Mouse (Mus musculus): Measurements from ENCODE around the gene Pawr. TPM values are rescaled to one million over a fixed set of nuclear protein-coding genes. Genes with fewer than 3 reads are reported as not detected.
"Not testable (repeated sequence)": the region's sequence is repeated elsewhere in the genome, so short reads cannot be mapped to it uniquely, and the experiment has no call there.

Pawr gene
- polyA plus RNA-seq, 1 experiment from 2014 or later = 4.6 TPM

DNA sequence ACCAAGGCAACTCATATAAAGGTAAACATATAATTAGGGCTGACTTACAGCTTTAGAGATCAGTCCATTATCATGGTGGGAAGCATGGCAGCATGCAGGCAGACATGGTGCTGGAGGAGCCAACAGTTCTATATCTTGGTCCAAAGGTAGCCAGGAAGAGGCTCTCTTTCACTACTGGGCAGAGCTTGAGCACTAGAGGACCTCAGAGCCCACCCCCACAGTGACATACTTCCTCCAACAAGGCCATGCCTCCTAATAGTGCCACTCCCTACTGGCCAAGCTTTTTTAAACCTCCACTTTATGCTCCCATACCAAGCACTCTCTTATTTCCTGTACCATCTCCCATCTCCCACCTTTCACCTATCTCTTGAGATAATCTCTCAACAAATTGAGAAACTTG lies 11.8 kb downstream of the Pawr start:
- Histone ChIP-seq H3K9ac (no peak overlapping the region), H3K4me1 (replicated peaks) (peaks cover 4% of the 10 kb centered on the region; the same call in 1 of the 2 replicates), H3K9me3 (peaks cover 5% of the 10 kb centered on the region; the same call in 1 of the 2 replicates), H3K27me3 (no peaks in the 10 kb centered on the region), H3K4me2 (no peak overlapping the region), H3K27ac (no peak overlapping the region), H3K4me3 (no peak overlapping the region), H3K36me3 (no peaks in the 10 kb centered on the region)
- no peak for ATAC-seq (ENCODE audit: low FRiP score)

- Histone ChIP-seq H3K9me3 (peaks cover 5% of the 10 kb centered on the region; the same call in 1 of the 2 replicates), H3K9ac (no peak overlapping the region), H3K4me2 (no peak overlapping the region), H3K27me3 (no peaks in the 10 kb centered on the region), H3K4me1 (replicated peaks) (no peaks in the 10 kb centered on the region), H3K27ac (no peak overlapping the region), H3K4me3 (no peak overlapping the region), H3K36me3 (no peaks in the 10 kb centered on the region)
- no peak for ATAC-seq (ENCODE audit: low FRiP score)
- 92% methylated on average over 9 of the region's 9 CpGs for WGBS
Measured at GRCm38 (mm10) chr10:108345123-108345522, 13.2 kb downstream of the Pawr start.

DNA sequence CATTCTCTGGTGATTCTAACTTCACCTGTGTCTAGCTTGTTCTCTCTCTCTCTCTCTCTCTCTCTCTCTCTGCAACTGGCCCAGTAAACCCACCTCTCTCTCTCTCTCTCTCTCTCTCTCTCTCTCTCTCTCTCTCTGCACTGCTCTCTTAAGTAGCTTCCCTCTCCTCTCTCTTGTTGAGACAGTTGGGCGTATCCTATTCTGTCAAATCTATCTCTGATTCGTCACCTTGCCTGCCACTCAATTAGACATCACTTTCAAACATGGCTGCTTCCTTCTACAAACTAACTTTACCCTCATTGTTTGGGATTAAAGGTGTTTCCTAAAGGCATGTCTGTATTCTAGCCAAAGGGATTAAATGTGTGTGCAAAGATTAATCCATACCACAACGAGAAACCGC lies 14.4 kb downstream of the Pawr start:
- 95% methylated on average over 4 of the region's 4 CpGs for WGBS
- not testable (repeated sequence) for ATAC-seq (ENCODE audit: low FRiP score)

DNA sequence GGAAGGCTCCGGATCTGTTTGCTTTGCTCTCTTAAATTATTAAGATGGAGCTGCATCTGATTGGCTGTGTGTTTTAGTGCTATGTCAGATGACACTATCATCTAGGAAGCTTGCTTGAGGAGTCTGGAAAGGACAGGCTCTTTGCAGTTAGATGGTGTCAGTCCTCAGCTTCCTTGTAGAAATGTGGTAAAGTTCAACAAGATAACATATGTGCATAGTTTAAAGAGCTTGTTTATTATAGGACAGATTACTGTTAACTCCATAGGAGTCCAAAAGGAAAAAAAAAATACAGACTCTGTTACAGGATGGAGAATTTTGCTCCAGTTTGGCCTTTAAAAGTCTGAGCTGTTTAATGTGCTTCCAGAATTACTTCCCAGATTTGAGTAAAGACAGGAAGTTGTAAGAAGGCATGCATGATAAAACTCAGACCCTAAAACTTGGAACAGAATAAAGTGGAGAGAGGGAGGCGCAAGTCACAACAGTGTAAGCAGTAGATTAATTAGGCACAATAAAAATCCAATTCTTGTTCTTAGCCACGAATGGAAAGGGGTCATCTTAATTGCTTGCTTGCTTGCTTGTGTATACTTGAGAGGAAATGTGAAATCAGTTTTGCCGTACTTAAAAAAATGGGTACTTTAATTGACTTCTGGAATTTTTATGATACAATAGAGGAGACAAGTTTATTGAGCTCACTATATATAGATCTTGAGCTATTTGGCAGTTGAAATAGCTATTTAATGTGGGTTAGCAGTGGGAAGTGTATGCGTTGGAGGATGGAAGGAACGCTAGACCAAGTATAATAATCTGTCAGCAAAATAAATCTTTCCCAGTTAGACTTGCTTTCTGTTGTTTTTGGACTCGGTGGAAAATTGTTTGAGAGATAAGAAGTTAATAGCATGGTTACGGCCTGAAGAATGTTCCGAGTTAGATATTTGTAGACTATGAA lies 18.5 kb downstream of the Pawr start:
- no peaks in the 10 kb centered on the region for H3K27me3 ChIP-seq
- H3K4me1 ChIP-seq (replicated peaks) = peaks cover 7% of the 10 kb centered on the region; the same call in 1 of the 2 replicates
- 81% methylated on average over 9 of the region's 9 CpGs for WGBS
- no peak overlapping the region for H3K9ac ChIP-seq
- no peaks in the 10 kb centered on the region for H3K36me3 ChIP-seq
- H3K27ac ChIP-seq = no peak overlapping the region
- no peak overlapping the region for H3K4me3 ChIP-seq
- ATAC-seq (ENCODE audit: low FRiP score) = no peak
- no peak overlapping the region for H3K4me2 ChIP-seq
- H3K9me3 ChIP-seq = peaks cover 5% of the 10 kb centered on the region; the same call in 1 of the 2 replicates

More for the DNA sequence above, 14.4 kb downstream of the Pawr start:
- H3K4me2 ChIP-seq; H3K4me1 ChIP-seq (replicated peaks); H3K27me3 ChIP-seq; H3K9ac ChIP-seq; H3K27ac ChIP-seq; H3K4me3 ChIP-seq; H3K36me3 ChIP-seq; H3K9me3 ChIP-seq: not testable (repeated sequence)

DNA sequence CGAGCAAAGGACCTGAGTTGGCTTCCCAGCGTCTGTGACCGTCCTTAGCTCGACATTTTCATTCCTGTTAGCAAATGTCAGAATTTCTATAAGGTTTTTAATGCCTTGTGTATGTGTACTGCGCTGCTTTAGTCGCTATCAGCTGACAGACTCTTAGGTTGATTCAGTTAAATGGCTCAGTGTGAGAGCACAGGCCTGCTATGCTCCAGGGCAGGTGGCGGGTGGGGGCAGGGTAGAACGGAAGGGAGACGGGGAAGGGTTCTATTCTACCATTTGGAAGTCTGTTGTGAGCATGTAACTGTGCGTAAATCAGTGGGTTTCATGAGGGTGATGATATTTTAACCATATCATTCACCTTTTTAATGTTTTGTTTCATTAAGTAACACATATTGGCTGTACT lies 21.0 kb downstream of the Pawr start:
- ATAC-seq (ENCODE audit: low FRiP score) = no peak
- no peak overlapping the region for H3K27ac ChIP-seq
- no peaks in the 10 kb centered on the region for H3K9me3 ChIP-seq
- 84% methylated on average over 10 of the region's 10 CpGs for WGBS
- H3K9ac ChIP-seq = no peak overlapping the region
- no peaks in the 10 kb centered on the region for H3K36me3 ChIP-seq
- no peak overlapping the region for H3K4me3 ChIP-seq
- no peaks in the 10 kb centered on the region for H3K27me3 ChIP-seq
- H3K4me2 ChIP-seq = no peak overlapping the region
- peaks cover 7% of the 10 kb centered on the region; the same call in 1 of the 2 replicates for H3K4me1 ChIP-seq (replicated peaks)

DNA sequence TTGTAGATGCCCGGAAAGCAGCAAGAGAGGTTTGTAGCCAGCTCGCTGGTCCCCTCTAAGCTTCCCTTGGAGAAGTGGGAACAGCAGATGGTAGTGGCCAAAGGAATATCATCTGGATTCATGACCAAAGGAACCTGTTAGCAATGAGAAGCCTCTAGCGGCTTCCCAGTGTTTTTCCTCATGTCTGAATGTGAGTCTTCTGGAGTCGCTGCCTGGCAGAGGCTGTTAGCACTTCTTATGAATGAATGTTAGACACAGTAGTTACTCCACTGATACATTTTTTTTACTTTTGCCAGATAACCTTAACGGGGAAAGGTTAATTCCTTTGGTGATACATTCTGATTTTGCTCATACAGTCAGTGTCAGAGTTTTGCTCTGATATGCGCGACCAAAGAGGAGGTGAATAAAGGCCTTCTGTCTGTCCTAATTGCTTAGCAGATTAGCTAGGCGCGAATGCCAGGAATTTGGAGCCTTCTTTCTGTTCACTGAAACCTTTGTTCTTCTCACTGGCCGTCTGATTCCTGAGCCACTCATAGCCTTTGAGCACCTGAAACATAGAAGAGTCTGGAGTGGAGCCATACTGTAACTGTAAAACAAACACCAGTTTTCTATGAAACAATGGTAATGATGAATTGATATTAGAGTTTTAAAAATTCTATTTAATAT lies 22.9 kb downstream of the Pawr start:
- 45% methylated on average over 10 of the region's 10 CpGs for WGBS
- H3K36me3 ChIP-seq = no peaks in the 10 kb centered on the region
- ATAC-seq (ENCODE audit: low FRiP score) = no peak
- H3K4me1 ChIP-seq (replicated peaks) = peaks cover 7% of the 10 kb centered on the region; the same call in 1 of the 2 replicates
- H3K4me3 ChIP-seq = no peak overlapping the region
- no peak overlapping the region for H3K4me2 ChIP-seq
- no peak overlapping the region for H3K27ac ChIP-seq
- no peak overlapping the region for H3K9ac ChIP-seq
- no peaks in the 10 kb centered on the region for H3K27me3 ChIP-seq
- H3K9me3 ChIP-seq = no peaks in the 10 kb centered on the region

DNA sequence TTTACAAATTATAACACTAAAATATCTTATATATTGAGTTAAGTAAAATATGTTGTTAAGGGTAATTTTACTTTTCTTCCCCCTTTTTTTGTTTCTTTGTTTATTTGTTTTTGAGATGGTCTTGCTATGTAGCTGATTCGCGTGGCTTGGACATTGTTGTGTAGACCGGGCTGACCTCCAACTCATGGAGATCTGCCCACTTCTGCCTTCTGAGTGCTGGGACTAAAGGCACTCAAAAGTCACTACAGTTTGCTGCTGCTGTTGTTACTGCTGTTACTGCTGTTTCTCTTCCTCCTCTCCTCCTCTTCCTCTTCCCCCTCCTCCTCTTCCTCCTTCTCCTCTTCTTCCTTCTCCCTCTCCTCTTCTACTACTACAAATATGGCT lies 23.5 kb downstream of the Pawr start:
- H3K27me3 ChIP-seq = no peaks in the 10 kb centered on the region
- H3K27ac ChIP-seq = no peak overlapping the region
- H3K9ac ChIP-seq = no peak overlapping the region
- no peak overlapping the region for H3K4me2 ChIP-seq
- H3K9me3 ChIP-seq = no peaks in the 10 kb centered on the region
- 88% methylated on average over 3 of the region's 3 CpGs for WGBS
- H3K4me3 ChIP-seq = no peak overlapping the region
- H3K4me1 ChIP-seq (replicated peaks) = peaks cover 7% of the 10 kb centered on the region; the same call in 1 of the 2 replicates
- no peaks in the 10 kb centered on the region for H3K36me3 ChIP-seq
- ATAC-seq (ENCODE audit: low FRiP score) = no peak

DNA sequence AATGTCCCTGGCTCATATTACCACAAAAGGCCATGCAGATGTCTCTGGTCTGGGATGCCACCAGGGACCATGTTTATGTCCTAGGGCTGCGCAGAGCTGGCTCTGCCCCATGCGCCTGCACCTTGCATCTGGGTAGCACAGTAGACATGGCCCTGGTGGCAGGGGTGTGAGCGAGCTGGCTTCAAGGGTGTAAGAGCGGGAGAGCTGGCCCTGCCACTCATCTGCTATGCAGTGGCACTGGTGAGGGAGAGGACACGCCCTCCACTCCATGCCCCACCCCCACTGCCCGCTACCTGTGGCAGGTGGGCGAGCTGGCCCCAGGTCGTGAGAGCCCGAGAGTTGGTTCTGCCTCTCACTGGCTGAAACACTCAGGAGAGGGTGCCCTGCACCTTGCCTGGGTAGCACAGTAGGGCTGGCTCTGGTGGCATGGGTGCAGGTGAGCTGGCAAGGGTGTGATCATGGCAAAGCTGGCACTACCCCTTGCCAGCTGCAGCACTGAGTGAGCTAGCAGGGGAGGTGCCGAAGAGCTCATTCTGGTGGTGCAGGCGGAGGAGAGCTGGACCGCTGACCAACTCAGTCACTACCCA lies 24.8 kb downstream of the Pawr start:
- 97% methylated on average over 12 of the region's 12 CpGs for WGBS
- ATAC-seq (ENCODE audit: low FRiP score) = 0 out of 2 replicates have a peak, but pooled peaks have one; percentile 32
- H3K4me2 ChIP-seq = no peak overlapping the region
- H3K9ac ChIP-seq = no peak overlapping the region
- H3K4me1 ChIP-seq (replicated peaks) = peaks cover 8% of the 10 kb centered on the region
- no peaks in the 10 kb centered on the region for H3K9me3 ChIP-seq
- H3K27ac ChIP-seq = no peak overlapping the region
- H3K36me3 ChIP-seq = no peaks in the 10 kb centered on the region
- no peaks in the 10 kb centered on the region for H3K27me3 ChIP-seq
- no peak overlapping the region for H3K4me3 ChIP-seq

- Histone ChIP-seq H3K27me3 (no peaks in the 10 kb centered on the region), H3K9me3 (no peaks in the 10 kb centered on the region), H3K9ac (no peak overlapping the region), H3K36me3 (no peaks in the 10 kb centered on the region), H3K4me1 (replicated peaks) (peaks cover 11% of the 10 kb centered on the region), H3K4me2 (no peak overlapping the region), H3K4me3 (no peak overlapping the region), H3K27ac (no peak overlapping the region)
- 91% methylated on average over 16 of the region's 16 CpGs for WGBS
- ATAC-seq (ENCODE audit: low FRiP score) = no peak
Measured at GRCm38 (mm10) chr10:108359974-108360373, 28.1 kb downstream of the Pawr start.

- no peaks in the 10 kb centered on the region for H3K36me3 ChIP-seq
- no peaks in the 10 kb centered on the region for H3K27me3 ChIP-seq
- no peak overlapping the region for H3K4me3 ChIP-seq
- H3K9me3 ChIP-seq = no peaks in the 10 kb centered on the region; the same call in 1 of the 2 replicates
- ATAC-seq (ENCODE audit: low FRiP score) = no peak
- H3K9ac ChIP-seq = no peak overlapping the region
- 61% methylated on average over 6 of the region's 6 CpGs for WGBS
- H3K4me2 ChIP-seq = no peak overlapping the region
- H3K27ac ChIP-seq = no peak overlapping the region
- peaks cover 10% of the 10 kb centered on the region for H3K4me1 ChIP-seq (replicated peaks)
Measured at GRCm38 (mm10) chr10:108360801-108361200, 28.9 kb downstream of the Pawr start.

DNA sequence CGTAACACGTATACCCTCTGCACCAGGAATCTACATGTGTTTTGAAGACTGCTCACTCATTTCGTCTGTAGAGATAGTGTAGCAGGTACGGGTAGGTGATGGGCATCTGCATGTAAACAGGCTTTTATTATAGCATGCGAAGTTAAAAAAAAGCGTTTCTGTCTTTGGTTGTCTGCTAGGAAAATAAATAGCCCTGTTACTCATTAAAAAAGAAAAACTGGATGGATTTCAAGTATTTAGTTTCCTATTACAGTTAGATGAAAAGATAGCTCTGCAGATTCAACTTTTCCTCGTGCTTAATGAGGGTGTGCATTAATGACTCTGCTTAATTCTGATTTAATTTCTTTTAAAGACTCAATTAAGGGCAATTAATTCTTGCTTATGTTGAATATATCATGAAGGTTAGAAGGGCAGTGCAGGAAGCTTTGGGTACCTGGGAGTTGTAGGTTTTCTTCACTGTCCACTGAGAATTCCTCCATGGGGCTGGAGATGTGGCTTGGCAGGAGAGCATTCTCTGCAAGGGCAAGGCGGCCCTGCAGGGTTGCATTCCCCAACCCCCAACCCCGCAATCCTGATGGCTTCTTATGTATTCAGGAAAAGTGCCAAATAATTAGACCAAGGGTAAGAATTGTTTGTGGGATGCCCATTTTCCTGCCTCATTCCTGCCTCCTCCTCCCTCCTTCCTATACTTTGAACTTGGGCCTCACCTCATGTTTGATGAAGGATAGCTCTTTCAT lies 29.7 kb downstream of the Pawr start:
- 65% methylated on average over 9 of the region's 9 CpGs for WGBS
- no peak overlapping the region for H3K4me2 ChIP-seq
- no peak for ATAC-seq (ENCODE audit: low FRiP score)

GRCm38 (mm10) chr10:108363932-108364331 lies 32.0 kb downstream of the Pawr start:
- Histone ChIP-seq H3K9ac (no peak overlapping the region), H3K36me3 (no peaks in the 10 kb centered on the region), H3K4me1 (replicated peaks) (peaks cover 10% of the 10 kb centered on the region), H3K27ac (no peak overlapping the region), H3K27me3 (no peaks in the 10 kb centered on the region), H3K4me2 (peak overlapping the region; percentile 30), H3K9me3 (no peaks in the 10 kb centered on the region; the same call in 1 of the 2 replicates), H3K4me3 (no peak overlapping the region)
- 26% methylated on average over 9 of the region's 9 CpGs for WGBS
- no peak for ATAC-seq (ENCODE audit: low FRiP score)

More for the DNA sequence above, 29.7 kb downstream of the Pawr start:
- Histone ChIP-seq H3K9me3 (no peaks in the 10 kb centered on the region; the same call in 1 of the 2 replicates), H3K4me3 (no peak overlapping the region), H3K27me3 (no peaks in the 10 kb centered on the region), H3K36me3 (no peaks in the 10 kb centered on the region), H3K9ac (no peak overlapping the region), H3K4me1 (replicated peaks) (peaks cover 10% of the 10 kb centered on the region), H3K27ac (no peak overlapping the region)
